Comparison of ENCODE assay signal across 14 mouse cellular contexts in the genomic region with DNA sequence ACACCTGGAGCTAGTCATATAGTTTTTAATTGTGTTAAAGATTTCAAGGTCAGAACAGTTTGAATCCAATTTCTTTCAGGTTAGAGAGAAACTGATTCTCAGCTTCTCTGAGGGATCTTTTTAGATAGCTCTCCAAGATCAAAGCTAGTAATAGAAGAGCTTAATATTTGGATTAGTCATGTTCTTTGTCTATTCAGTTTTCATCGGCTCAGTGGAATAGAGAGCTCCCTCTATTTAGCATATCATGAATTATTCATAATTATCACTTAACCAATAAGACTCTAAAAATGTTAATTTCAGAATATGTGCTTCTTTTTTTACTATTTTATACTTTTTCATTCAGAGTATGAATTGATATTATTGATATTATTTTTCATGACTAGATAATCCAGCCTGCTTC.
"Had no signal": no experiment of that assay in that cellular context is flagged by ENCODE, and none has a peak within 500 bp of the region (broad histone marks: within the 10 kb centered on the region; RNA-seq: fewer than 3 reads in every experiment).

No protein-coding gene starts in this region.

- H3K27me3 ChIP-seq: kidney, embryonic 15.5 days; liver, embryonic 15.5 days; neural tube, embryonic 15.5 days had no signal

- H3K4me3 ChIP-seq: kidney, embryonic 15.5 days; left cerebral cortex, adult 2 months; limb, embryonic 10.5 days; liver, embryonic 15.5 days; myocyte; neural tube, embryonic 15.5 days had no signal

- H3K27ac ChIP-seq: kidney, embryonic 15.5 days; left cerebral cortex, adult 2 months; limb, embryonic 10.5 days; liver, embryonic 15.5 days; neural tube, embryonic 15.5 days had no signal

- DNase-seq: kidney, adult 18-20 months; kidney, postnatal 25 days; lung, adult 2 months; lung, postnatal 4 days; thymus, adult 18-20 months; thymus, postnatal 25 days had no signal

- H3K9ac ChIP-seq: kidney, embryonic 15.5 days; liver, embryonic 15.5 days; neural tube, embryonic 15.5 days had no signal

- H3K4me2 ChIP-seq: kidney, embryonic 15.5 days; liver, embryonic 11.5 days; liver, embryonic 15.5 days; neural tube, embryonic 15.5 days had no signal

- H3K9me3 ChIP-seq: kidney, embryonic 15.5 days; limb, embryonic 10.5 days; liver, embryonic 15.5 days; neural tube, embryonic 15.5 days had no signal

- ATAC-seq: lung, postnatal 0 days had no signal

- H3K4me1 ChIP-seq: kidney, embryonic 15.5 days; limb, embryonic 10.5 days; liver, embryonic 15.5 days; neural tube, embryonic 15.5 days had no signal

- H3K36me3 ChIP-seq: kidney, embryonic 15.5 days; limb, embryonic 10.5 days; liver, embryonic 15.5 days; neural tube, embryonic 15.5 days had no signal
